Mouse (Mus musculus): ENCODE results near the gene Rora. TPM values are rescaled to one million over a fixed set of nuclear protein-coding genes. Genes with fewer than 3 reads are reported as not detected.

Rora gene
- total RNA-seq, 2 experiments from 2014 or later, result 0.17 TPM; not detected in 1

DNA sequence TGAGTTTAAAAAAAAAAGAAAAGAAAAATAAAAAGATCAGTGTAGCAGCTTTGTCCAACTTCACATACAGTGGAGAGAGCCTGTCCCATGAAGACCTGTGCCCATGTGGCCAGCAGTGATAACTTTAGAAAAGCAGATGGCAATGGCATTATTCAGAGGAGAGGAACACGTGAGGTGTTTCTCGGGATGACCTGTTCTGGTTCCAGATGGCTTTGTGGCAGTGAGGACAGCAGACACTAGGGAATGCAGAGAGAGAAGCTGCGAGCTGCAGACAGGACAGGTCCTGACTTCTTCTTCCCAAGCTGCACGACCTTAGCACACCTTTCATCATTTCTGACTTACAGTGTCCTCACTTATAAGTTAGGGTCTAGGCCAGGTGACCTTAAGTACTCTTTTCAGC is 325.1 kb downstream of the Rora start:
- no peak for ATAC-seq (replicated peaks; ENCODE audit: low FRiP score, poor library complexity, severe bottlenecking)

DNA sequence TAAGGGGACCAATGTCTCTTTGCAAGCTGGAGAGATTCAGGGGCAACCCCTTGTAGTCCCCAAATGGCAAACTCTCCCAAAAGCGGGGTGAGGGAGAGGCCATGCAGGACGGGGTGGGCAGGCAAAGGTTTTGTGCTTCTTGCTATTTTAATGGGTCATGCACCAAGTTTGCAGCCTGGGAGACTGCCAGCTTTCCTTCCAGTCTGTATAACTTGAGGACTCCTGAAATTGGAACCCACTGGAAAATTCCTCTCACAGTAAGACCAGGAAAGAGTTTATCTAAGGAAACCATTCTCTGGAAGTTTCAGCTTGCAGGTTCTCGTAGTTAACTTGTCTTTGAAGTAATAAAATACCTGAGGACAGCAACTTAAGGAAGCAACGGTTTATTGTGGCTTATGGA is 326.5 kb downstream of the Rora start:
- ATAC-seq (replicated peaks; ENCODE audit: low FRiP score, poor library complexity, severe bottlenecking), result no peak

DNA sequence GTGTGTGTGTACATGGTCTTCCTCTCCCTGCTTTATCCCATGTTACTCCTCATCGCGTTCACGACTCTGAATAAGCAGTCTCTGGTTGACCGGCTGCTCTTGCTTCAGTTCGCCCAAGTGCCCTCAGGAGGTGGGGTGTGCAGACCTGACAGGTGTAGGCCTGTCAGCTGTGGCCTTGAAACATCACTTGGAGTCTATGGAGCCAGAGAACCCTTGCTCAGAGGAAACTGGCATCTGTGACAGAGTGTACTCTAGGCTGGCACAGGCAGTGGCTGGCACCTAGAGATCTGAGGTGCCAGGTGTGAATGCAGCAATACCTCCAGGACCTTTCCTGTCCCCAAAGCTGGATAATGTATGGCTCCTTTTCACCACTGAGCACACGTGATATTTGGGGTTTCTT is 331.5 kb downstream of the Rora start:
- no peak for ATAC-seq (replicated peaks; ENCODE audit: low FRiP score, poor library complexity, severe bottlenecking)

DNA sequence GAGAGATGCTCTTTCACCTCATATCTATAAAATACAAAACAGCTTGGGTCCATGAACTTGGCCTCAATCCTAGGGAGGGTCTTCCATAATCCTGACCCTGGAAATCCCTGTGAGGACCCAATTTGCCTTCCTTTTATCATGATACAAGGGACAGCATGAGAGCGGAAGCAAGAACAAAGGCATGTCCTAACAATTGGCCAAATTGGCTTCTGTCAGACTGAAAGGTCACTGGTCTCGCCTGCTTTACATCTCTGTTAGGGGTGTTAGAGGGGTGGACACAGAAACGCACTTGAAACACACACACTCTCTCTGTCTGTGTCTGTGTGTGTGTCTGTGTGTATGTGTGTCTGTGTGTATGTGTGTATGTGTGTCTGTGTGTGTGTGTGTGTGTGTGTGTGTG is 332.2 kb downstream of the Rora start:
- ATAC-seq (replicated peaks; ENCODE audit: low FRiP score, poor library complexity, severe bottlenecking), result no peak

DNA sequence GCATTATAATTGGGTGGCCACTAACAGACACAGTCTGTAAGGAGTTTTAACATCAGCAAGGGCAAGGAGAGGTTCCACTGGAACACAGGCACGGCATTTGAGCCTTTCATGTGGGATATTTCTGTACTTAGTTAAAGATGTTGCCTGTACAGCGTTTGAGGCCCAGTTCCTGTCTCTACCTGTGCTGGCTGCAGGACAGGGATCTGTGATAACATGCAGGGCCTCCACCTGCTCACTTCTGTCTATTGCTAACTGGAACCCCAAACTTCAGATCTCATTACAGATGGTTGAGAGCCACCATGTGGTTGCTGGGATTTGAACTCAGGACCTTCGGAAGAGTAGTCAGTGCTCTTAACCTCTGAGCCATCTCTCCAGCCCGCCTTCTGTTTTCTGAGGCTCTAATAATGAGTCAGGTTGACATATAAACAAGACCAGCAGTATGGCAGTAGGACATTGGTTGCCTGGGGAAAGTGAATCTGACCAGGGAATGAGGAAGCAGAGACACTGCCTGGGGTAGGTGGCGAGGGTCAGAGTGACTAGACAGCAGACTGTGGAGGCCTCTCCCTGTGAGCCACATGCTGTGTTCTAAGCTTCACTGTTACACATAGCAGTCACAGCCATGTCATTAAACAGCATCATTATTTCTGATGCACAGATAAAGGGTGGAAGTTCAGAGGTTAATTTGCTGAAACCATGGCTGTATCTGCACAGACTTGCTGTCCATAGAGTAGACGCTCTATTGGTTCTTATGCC is 333.9 kb downstream of the Rora start:
- ATAC-seq (replicated peaks; ENCODE audit: low FRiP score, poor library complexity, severe bottlenecking), result no peak

DNA sequence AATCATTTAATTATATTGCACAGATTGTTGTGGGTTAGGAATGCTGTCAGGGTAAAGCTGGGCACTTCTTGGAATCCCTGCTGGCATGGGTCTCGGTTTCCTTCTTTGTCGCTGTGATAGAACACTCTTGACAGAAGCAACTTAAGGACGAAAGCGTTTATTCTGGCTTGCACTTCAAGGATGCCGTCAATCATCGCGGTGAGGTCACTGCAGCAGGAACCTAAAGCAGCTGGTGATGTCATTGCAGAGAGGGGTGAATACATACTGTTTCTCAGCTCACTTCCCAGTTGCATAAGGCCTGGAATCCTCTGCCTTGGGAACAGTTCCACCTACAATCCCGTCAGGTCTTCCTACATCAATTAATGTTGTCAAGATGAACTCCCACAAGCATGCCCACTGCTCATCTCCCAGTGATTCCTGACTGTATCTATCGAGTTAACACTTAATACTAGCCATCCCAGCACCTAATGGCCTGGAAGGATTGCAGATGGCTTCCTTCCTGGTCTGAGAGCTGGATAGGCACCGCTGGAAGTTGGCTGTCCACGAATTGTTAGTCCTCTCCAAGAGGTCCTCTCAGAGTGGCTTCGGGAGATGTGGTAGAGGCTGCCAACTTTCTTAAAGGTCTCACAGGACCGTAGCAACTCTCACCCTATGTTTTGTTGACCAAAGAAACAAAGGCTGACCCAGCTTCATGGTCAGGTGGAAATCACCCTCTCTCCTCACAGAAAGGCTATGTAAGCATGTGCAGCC is 334.8 kb downstream of the Rora start:
- ATAC-seq (replicated peaks; ENCODE audit: low FRiP score, poor library complexity, severe bottlenecking), result no peak

DNA sequence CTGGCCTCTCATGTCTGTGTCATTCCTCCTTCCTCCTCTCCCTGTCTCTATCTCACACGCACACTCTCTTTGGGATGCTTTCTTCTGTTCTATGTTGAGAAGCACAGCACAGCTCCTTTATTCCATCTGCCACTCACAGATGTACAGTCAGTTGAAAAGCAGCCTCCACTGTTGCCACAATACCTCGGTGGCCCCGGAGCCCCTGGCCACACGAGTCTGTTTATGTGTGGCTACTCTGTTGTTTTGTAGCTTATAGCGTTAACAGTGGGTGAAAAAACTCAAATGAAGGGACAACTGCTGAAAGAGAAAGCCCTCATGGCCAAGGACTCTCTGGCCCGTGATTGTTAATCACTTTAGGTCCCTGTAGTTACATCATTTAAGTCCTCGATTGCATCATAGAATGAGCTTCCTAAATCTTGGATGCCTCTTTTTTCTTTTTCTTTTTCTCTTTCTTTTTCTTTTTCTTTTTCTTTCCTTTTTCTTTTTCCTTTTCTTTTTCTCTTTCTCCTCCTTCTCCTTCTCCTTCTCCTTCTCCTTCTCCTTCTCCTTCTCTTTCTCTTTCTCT is 336.4 kb downstream of the Rora start:
- no peak for ATAC-seq (replicated peaks; ENCODE audit: low FRiP score, poor library complexity, severe bottlenecking)

DNA sequence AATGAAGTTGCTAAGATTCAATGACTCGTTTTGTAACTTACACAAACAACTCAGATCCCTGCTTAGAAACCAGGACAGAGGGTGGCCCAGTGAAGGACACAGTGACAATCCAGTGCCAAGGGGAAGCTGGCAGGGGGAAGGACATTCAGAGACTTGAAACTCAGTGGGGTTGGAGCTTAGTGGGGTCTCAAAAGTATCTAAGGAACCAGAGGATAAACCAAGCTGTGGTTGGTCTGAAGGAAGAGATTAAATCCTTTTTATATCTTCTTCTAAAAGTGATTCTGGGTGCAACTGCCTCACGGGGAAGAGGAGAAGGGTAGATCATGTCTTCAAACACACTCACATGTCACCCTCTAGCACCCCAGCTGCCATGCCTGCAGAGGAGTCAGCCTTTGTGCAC is 340.3 kb downstream of the Rora start:
- ATAC-seq (replicated peaks; ENCODE audit: low FRiP score, poor library complexity, severe bottlenecking), result no peak

DNA sequence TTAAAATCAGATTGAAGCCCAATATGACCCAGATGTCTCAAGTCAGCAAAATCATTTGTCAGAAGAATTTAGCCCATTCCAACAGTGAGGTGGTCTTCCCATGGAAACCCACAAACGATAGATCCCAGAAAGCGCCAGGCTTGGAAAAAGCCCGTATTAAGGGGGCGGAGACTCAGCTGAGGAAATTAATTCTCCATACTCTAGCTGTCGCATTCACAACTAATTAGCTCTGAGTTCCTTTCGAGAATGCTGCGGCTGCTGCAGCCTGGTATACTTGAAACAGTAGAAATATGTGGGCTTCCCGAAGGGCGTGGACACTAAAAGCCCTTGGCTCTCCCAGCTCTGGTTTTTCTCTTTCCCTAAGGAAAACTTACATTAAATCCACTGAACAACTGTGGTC is 345.4 kb downstream of the Rora start:
- ATAC-seq (replicated peaks; ENCODE audit: low FRiP score, poor library complexity, severe bottlenecking), result no peak

DNA sequence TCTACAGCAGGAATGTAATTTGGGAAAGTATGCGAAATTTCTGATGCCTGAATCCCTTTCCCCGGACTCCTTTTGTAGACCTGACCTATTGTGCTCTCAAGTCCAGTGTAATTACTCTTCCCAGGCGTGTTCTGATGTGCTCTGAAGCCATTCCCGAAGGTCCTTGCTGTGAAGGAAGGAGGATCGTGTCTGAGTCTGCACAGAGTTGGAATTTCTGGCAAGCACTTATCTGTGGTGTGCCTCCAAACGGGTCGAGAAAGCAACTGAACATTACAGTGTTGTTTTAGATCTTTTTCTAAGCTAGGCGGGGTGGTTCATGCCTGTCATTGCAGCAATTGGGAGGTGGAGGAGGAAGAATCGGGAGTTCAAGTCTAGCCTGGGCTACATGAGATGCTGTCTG is 350.9 kb downstream of the Rora start:
- no peak for ATAC-seq (replicated peaks; ENCODE audit: low FRiP score, poor library complexity, severe bottlenecking)

DNA sequence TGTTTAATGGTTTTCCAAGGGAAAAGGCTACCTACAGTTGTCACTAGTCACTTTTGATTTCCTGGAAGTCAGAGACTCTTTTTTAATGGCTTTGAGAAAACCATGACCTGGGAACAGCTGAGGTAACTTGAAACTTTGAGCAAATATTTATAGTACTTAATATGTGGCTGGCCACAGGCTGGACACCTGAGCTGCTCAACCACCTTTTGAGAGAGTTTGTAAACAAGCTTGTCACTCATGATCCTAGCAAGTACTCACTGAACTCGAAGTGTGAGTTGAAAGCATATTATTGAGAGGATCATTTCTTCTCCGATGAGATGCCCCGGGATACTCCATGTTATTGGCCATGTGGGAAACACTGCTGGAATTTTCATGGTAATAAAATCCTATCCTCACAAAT is 353.1 kb downstream of the Rora start:
- no peak for ATAC-seq (replicated peaks; ENCODE audit: low FRiP score, poor library complexity, severe bottlenecking)

DNA sequence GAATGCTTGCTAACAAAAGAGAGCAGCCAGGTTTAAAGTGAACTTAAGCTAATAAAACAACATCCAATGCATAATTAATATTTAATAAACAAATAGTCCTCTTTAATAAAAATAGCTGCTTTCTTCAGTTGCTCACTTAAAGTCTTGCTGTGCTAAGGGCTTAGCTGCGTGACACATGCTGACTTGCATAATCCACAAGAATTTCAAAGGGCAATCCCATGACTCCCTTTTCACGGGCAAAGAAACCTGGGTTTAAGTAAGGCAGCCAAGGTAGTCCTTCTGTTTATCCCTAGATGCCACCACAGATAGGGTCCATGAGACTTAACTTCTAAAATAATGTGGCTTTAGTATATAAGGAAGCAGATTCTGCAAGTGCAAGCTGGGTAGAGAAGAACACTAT is 355.1 kb downstream of the Rora start:
- no peak for ATAC-seq (replicated peaks; ENCODE audit: low FRiP score, poor library complexity, severe bottlenecking)

DNA sequence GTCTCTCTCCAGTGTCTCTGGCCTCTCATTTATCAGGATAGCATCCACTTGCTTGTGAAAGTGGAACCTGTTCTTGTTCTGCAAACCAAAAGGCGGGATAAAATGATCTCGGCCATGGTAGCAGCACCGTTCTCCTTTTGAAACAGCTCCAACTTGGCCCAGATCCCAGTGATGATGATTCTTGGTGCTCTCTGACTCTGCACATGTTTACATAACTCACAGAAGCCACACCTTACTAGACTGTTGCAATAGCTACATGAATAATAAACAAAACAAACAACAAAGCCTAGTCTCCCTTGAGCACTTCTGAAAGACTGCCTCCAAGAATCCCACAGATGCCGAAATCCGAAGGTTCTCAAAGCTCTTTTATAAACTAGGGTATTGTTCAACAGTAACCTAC is 357.3 kb downstream of the Rora start:
- ATAC-seq (replicated peaks; ENCODE audit: low FRiP score, poor library complexity, severe bottlenecking), result no peak

DNA sequence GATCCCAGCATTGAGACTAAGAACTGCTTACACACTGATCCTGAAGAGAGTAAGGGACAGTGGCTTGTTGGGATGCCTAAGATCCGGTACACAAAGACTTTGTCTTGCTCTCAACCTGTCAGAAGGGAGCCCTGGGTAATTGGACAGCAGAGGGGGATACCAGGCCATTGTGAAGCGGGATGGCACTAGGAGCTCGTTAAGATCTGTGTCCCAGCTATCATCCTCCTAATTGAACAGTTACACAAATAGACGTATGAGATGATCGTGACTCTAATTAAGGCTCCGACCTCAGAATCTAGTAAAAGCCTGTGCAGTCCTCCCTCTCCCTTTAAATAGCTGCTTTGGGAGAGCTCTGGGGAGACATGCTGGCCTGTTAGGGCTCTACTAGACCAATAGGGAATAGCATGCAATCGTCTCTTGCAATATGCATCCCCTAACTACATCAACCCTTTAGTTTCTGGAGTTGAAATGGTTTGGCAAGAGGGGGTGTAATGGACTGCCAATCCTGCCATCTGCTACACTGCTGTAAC is 359.7 kb downstream of the Rora start:
- ATAC-seq (replicated peaks; ENCODE audit: low FRiP score, poor library complexity, severe bottlenecking), result no peak

DNA sequence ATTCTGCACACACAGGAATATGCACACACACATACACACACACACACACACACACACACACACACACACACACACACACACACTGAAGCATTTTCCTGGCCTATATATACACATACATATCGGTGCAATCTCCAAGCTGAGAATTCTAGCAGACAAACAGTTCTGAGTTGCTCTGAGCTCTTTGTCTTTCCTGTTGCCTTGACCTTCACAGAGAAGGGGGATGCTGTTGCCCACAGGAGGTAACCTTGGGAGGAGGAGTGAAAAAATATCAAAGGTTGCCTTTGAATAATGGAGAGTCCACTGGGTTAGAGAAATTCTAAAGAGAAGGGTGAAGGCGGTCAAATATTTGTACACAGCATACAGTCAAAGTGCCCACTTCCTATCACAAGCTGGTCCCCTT is 360.6 kb downstream of the Rora start:
- no peak for ATAC-seq (replicated peaks; ENCODE audit: low FRiP score, poor library complexity, severe bottlenecking)

DNA sequence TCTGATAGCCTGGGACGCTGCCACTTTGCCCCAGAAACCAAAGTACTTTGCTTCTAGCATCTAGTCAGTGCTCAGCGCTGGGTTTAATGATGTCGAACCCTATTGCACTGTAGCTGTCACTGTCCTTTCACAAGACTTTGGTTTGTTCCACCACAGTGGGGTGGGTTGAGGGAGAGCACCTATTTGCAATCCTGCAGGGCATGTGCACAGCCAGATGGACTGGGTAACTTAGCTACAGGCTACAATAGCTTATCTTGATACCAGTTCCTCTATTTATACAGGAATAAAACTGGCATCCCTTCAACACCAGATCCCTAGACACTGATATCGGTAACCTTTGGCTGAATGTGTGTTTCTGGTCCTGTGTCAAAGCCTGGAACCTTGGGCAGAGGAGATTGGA is 366.8 kb downstream of the Rora start:
- no peak for ATAC-seq (replicated peaks; ENCODE audit: low FRiP score, poor library complexity, severe bottlenecking)

DNA sequence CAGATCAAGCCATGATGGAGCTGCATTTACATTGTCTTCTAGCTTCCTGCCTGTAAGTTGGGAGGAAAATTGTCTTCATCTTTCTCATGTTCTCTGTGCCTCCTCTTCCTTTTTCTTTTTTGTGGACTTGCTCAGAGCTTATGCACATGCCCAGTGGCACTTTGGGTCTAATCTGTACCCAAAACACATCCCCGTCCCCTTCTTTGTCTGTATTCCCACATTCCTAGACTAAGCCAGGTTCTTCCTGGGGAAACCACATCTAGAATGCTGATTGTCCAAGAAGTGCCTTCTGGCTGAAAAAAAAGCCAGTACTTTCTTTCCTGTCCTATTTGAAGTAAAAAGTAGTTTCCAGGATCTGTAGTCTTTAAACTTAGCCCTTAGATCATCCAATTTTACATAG is 367.9 kb downstream of the Rora start:
- ATAC-seq (replicated peaks; ENCODE audit: low FRiP score, poor library complexity, severe bottlenecking), result no peak

DNA sequence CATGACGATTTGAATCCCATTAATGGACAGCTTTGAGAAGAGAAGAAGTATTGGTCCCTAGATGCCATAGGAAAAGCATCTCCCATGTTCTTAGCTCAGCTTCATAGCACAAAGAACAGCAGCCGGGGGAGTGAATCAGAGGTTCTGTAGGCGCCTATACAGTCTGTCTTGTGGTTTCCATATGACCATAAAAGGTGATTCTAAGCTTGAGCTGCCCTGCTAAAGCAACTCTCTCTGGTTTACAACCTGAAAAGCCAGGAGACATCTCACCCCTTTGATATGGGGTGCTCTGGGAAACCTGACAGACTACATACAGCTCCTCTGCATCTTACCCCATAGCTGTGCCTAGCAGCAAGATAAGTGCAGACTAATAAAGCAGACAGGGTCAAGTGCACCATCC is 369.7 kb downstream of the Rora start:
- no peak for ATAC-seq (replicated peaks; ENCODE audit: low FRiP score, poor library complexity, severe bottlenecking)

DNA sequence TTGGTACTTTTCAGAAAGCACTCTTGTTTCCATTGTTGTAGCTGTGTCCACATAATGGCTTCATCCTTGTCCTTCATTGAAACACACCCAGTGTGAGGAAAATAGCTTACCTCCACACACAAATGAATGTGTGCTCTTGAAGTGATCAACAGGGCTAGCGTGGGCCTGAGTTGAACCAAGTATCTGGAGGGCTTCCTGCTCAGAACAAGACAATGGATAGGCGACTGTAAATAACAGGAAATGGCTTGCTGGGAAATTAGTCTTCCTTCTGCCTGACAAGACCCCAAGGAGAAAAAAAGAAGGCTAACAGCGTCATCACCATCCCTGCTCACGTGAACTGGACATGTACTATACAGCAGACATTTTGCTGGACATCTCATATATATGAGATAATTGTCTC is 374.6 kb downstream of the Rora start:
- ATAC-seq (replicated peaks; ENCODE audit: low FRiP score, poor library complexity, severe bottlenecking), result no peak

DNA sequence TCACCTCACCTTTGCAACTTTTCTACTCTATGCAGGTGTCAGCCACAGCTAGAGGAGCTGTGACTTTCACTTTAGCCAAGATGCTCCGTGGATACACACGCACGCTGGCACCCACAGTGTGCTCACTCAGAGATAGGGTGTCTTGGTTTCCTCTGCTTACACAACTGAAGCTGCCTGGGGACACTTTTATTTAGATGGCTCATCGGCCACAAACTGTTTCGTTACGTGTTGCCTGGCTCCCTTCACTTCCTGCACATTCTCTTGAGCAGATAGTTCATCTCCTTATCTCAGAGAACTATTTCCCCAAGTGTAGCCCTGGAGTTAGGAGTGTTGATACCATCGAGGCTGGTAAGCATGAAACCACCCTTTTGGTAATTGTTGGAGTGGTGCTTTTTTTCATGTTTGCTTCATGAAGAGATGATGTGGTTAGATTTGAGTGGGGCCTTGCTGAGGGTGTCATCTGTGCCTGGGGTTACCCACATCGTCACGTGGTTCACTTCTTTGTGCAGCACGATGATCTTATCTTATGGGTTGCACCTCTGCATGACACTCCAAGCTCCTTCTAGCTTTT is 380.8 kb downstream of the Rora start:
- no peak for ATAC-seq (replicated peaks; ENCODE audit: low FRiP score, poor library complexity, severe bottlenecking)

DNA sequence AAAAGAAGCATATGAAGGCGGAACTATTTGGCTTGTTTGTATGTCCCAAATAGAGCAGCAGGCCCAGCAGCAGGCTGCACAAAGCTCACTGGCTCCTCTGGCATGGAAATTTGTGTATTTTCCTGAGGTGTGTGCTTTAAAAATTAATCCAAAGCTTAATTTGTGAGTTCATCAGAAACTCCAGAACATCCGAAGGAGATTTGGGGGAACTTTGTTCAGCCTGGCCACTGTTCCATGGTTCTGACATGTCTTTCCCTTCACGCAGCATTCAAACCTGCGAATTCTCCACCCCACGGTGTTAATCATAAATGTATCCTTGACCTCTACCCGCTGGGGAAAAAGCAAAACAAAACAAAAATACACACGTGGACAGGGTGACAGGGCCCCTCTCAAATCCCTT is 381.9 kb downstream of the Rora start:
- no peak for ATAC-seq (replicated peaks; ENCODE audit: low FRiP score, poor library complexity, severe bottlenecking)
